Mouse (Mus musculus) C2C12 (cell line): Measurements from ENCODE around the gene Ddx51. TPM values are rescaled to one million over a fixed set of nuclear protein-coding genes. Genes with fewer than 3 reads are reported as not detected.
A peak's percentile ranks its signal among the peaks of the same experiment; 100 is the strongest.

ENCODE experiments used
- H3K27me3 ChIP-seq: one replicate; pipeline ENCODE4 v1.6.1; 2011; ENCODE audit not compliant: control insufficient read depth, insufficient read depth, insufficient read length
- H3K36me3 ChIP-seq: one replicate; pipeline ENCODE4 v1.6.1; 2011; ENCODE audit not compliant: control insufficient read depth, insufficient read depth
- H3K4me3 ChIP-seq: one replicate; pipeline ENCODE4 v1.5.1; 2011; ENCODE audit warnings: mild to moderate bottlenecking, control low read depth; ENCODE audit not compliant: poor library complexity, insufficient read depth, severe bottlenecking
- H3K79me2 ChIP-seq: one replicate; pipeline ENCODE4 v1.6.1; 2011; ENCODE audit not compliant: control insufficient read depth, insufficient read depth
- H3K79me3 ChIP-seq: one replicate; pipeline ENCODE4 v1.6.1; 2011; ENCODE audit warnings: low read depth, control low read depth
- H3ac ChIP-seq: one replicate; pipeline ENCODE3; 2011; ENCODE audit warnings: low read depth; ENCODE audit not compliant: control insufficient read depth, insufficient read length
- CEBPB ChIP-seq: IDR thresholded peaks from one replicate; pipeline ENCODE4 v1.6.1; 2011; ENCODE audit warnings: low read depth, mild to moderate bottlenecking, control low read depth, moderate library complexity
- CTCF ChIP-seq: IDR thresholded peaks from one replicate; pipeline ENCODE4 v1.5.1; 2011; ENCODE audit not compliant: control insufficient read depth, insufficient read depth, insufficient read length
- FOSL1 ChIP-seq: IDR thresholded peaks from one replicate; pipeline ENCODE4 v1.8.0; 2011; ENCODE audit warnings: mild to moderate bottlenecking, low read length; ENCODE audit not compliant: poor library complexity, insufficient read depth, severe bottlenecking
- MAX ChIP-seq: IDR thresholded peaks from one replicate; pipeline ENCODE4 v1.6.1; 2011; ENCODE audit warnings: mild to moderate bottlenecking, control low read depth
- MYOD1 ChIP-seq: IDR thresholded peaks from one replicate; pipeline ENCODE4 v1.6.1; 2011; ENCODE audit warnings: low read depth; ENCODE audit not compliant: control insufficient read depth, insufficient read length
- MYOG ChIP-seq: IDR thresholded peaks from one replicate; pipeline ENCODE4 v1.6.1; 2011; ENCODE audit not compliant: control insufficient read depth, insufficient read length; ENCODE audit errors: extremely low read depth
- USF1 ChIP-seq: IDR thresholded peaks from one replicate; pipeline ENCODE4 v1.6.1; 2011; ENCODE audit warnings: low read depth, mild to moderate bottlenecking, control low read depth, moderate library complexity
- long read RNA-seq, 2 experiments: library from polyadenylated mRNA; unstranded; transcript quantifications; one replicate each; pipeline ENCODE4 v2.0.0; 2019 to 2020
- polyA plus RNA-seq: library from polyadenylated mRNA; unstranded; fragments of >200 nt; fragmentation: generic; extraction: Trizol; gene quantifications from one replicate; pipeline ENCODE4 v1.2.1, GENCODE M21; 2012; ENCODE audit warnings: missing spikeins

The Ddx51 gene
- polyA plus RNA-seq, result 14.8 TPM
- long read RNA-seq, experiment 1, full-length matches to known transcripts, result 6 of 8 reads
- long read RNA-seq, experiment 1, partial matches to known transcripts, result 0 of 8 reads
- long read RNA-seq, experiment 1, other reads (novel, unspliced or antisense), result 2 of 8 reads
- long read RNA-seq, experiment 2, full-length matches to known transcripts, result 180 of 200 reads
- long read RNA-seq, experiment 2, partial matches to known transcripts, result 6 of 200 reads
- long read RNA-seq, experiment 2, other reads (novel, unspliced or antisense), result 14 of 200 reads

DNA sequence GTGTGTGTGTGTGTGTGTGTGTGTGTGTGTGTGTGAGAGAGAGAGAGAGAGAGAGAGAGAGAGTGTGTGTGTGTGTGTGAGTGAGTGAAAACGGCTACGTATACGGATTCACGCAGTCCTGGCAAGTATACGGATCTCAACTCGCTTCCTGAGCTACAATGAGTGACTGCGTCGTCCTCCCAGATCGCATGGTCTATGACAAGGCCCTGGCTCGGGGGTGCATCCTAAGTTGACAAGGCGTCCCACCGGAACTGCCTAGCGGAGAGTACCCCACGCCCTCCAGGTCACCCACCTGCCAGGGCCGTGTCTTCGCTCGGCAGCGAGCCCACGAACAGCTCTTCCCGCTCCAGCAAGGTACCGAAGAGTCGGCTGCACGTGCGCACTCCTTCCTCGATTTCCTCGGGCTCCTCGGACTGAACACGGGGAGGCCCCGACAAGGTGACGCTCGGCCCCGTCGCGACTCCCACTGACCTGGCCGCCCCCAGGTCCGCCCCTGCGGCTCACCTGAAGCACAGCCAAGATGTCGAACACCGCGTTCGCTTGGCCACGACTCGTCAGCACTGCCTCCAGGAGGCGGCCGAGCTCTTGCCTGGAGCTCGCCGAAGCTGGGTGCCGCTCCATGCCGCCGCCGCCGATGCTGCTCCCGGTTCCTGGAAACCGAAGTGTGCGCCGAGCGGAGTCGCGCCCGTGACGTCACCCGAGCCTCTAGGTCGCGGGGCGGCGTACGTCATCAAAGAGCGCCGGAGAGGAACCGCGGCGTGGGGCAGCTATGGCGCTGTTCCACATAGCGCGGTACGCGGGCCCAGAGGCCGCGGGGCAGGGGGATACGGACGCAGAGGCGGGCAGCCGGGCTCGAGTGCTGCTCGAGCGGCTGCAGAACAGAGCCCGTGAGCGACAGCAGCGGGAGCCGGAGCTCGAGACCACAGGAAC is at the start of gene Ddx51, which contains the start of gene Noc4l:
Gene Ddx51 (plus strand): TSS at position 733 of the 930 bp plus-strand sequence.
Gene Noc4l (minus strand): TSS at position 699 of the 930 bp plus-strand sequence.
- Histone ChIP-seq H3K4me3 (peak within 1 kb of the TSS; percentile 91), H3K36me3 (peaks cover 63% of the 10 kb centered on the region), H3K79me3 (peaks cover 23% of the 10 kb centered on the region), H3ac (peak within 1 kb of the TSS; percentile 94), H3K79me2 (peaks cover 43% of the 10 kb centered on the region), H3K27me3 (no peaks in the 10 kb centered on the region)
- TF ChIP-seq CTCF (peak; percentile 0), USF1 (no peak), MYOD1 (no peak)

GRCm38 (mm10) chr5:110604311-110604710 is 48.9 kb upstream of the Ddx51 start:
- H3K79me2 ChIP-seq, result no peaks in the 10 kb centered on the region
- TF ChIP-seq MYOG, result no peak
- TF ChIP-seq FOSL1, result no peak
- no peak for TF ChIP-seq MAX
- TF ChIP-seq USF1, result no peak
- no peak for TF ChIP-seq MYOD1
- TF ChIP-seq CEBPB, result no peak
- TF ChIP-seq CTCF, result no peak
- no peaks in the 10 kb centered on the region for H3K79me3 ChIP-seq
- no peaks in the 10 kb centered on the region for H3K36me3 ChIP-seq
- no peak overlapping the region for H3K4me3 ChIP-seq
- no peaks in the 10 kb centered on the region for H3K27me3 ChIP-seq
- no peak overlapping the region for H3ac ChIP-seq

- Histone ChIP-seq H3K27me3 (no peaks in the 10 kb centered on the region), H3K36me3 (no peaks in the 10 kb centered on the region), H3K4me3 (no peak overlapping the region), H3ac (no peak overlapping the region), H3K79me3 (no peaks in the 10 kb centered on the region), H3K79me2 (no peaks in the 10 kb centered on the region)
- TF ChIP-seq CTCF (no peak), MAX (no peak), CEBPB (no peak), MYOD1 (no peak), MYOG (no peak), FOSL1 (no peak), USF1 (no peak)
These were observed 47.6 kb upstream of the Ddx51 start for GRCm38 (mm10) chr5:110605531-110606221.

DNA sequence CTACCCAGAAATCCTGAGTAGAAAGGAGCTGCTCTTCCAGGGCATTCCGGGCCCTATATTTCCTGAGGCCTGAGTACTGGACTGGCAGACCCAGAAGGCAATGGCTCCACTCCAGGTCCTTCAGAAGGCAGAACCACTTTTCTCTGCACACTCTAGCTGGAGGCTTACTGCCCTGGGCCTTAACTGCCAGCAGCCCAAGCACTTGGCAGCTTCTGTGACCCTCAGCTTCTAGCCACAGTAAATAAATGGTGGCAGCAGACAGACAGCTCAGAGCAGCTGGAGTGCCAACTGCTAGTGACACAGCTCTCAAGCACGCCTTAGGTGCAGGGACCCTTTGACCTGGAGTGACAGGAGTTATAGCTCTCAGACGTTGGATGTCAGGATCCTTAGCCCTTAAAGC is 45.5 kb upstream of the Ddx51 start:
- peak; percentile 95 for TF ChIP-seq MYOD1
- TF ChIP-seq MAX, result no peak
- Histone ChIP-seq H3K27me3 (no peaks in the 10 kb centered on the region), H3K36me3 (no peaks in the 10 kb centered on the region), H3K4me3 (no peak overlapping the region), H3ac (no peak overlapping the region), H3K79me2 (no peaks in the 10 kb centered on the region), H3K79me3 (no peaks in the 10 kb centered on the region)

- no peaks in the 10 kb centered on the region for H3K79me2 ChIP-seq
- no peak overlapping the region for H3K4me3 ChIP-seq
- TF ChIP-seq USF1, result no peak
- no peak for TF ChIP-seq MYOD1
- TF ChIP-seq MAX, result no peak
- no peak for TF ChIP-seq FOSL1
- TF ChIP-seq CEBPB, result no peak
- TF ChIP-seq CTCF, result no peak
- no peak for TF ChIP-seq MYOG
- H3ac ChIP-seq, result no peak overlapping the region
- no peaks in the 10 kb centered on the region for H3K79me3 ChIP-seq
- no peaks in the 10 kb centered on the region for H3K36me3 ChIP-seq
- no peaks in the 10 kb centered on the region for H3K27me3 ChIP-seq
These were observed 44.9 kb upstream of the Ddx51 start for GRCm38 (mm10) chr5:110608336-110608735.
